In genomic region chr4:129781881-129782675, GRCm38 (mm10) we compare ENCODE assay signal across 8 mouse cellular contexts. TPM values are rescaled to one million over a fixed set of nuclear protein-coding genes. Genes with fewer than 3 reads are reported as not detected.
DNase-seq lines count a peak whose midpoint lies in the region; ATAC-seq lines count a peak whose summit lies in the region.

No protein-coding gene starts in this region.

- no peak overlapping the region for H3K4me3 ChIP-seq in hindbrain, embryonic 10.5 days
- H3K4me3 ChIP-seq in hindbrain, embryonic 11.5 days (ENCODE audit: low read depth, low read length) = no peak overlapping the region
- H3K4me3 ChIP-seq in embryonic facial prominence, embryonic 15.5 days (replicated peaks) = no peak overlapping the region
- H3K4me3 ChIP-seq in limb, embryonic 15.5 days = no peak overlapping the region

- no peaks in the 10 kb centered on the region for H3K27me3 ChIP-seq in hindbrain, embryonic 10.5 days (ENCODE audit: insufficient read depth, poor library complexity, severe bottlenecking)
- no peaks in the 10 kb centered on the region for H3K27me3 ChIP-seq in hindbrain, embryonic 11.5 days (ENCODE audit: control insufficient read depth, insufficient read depth, low read length)
- H3K27me3 ChIP-seq in embryonic facial prominence, embryonic 15.5 days = no peaks in the 10 kb centered on the region
- H3K27me3 ChIP-seq in limb, embryonic 15.5 days = no peaks in the 10 kb centered on the region

- no peaks in the 10 kb centered on the region for H3K36me3 ChIP-seq in hindbrain, embryonic 10.5 days
- H3K36me3 ChIP-seq in hindbrain, embryonic 11.5 days (ENCODE audit: control insufficient read depth, insufficient read depth, low read length) = no peaks in the 10 kb centered on the region
- H3K36me3 ChIP-seq in embryonic facial prominence, embryonic 15.5 days = no peaks in the 10 kb centered on the region
- no peaks in the 10 kb centered on the region for H3K36me3 ChIP-seq in limb, embryonic 15.5 days

- no peak for ATAC-seq in hindbrain, embryonic 11.5 days (ENCODE audit: low FRiP score)
- peak; percentile 76; the same call in 1 of the 2 replicates for ATAC-seq in embryonic facial prominence, embryonic 15.5 days (ENCODE audit: insufficient number of reproducible peaks, low FRiP score, low TSS enrichment, low read depth)
- ATAC-seq in limb, embryonic 15.5 days (ENCODE audit: insufficient number of reproducible peaks, low FRiP score, low TSS enrichment, low read depth) = peak; percentile 58; the same call in 1 of the 2 replicates
- peak; percentile 76 for ATAC-seq in monocyte, adult 5-6 weeks (replicated peaks; ENCODE audit: insufficient number of reproducible peaks, low FRiP score, low TSS enrichment, poor library complexity, severe bottlenecking)

- DNase-seq in hindbrain, embryonic 10.5 days (ENCODE audit: low spot score) = no peak
- no peak for DNase-seq in hindbrain, embryonic 11.5 days (ENCODE audit: low spot score)
- DNase-seq in MN1 (ENCODE audit: low spot score) = peak; percentile 35
- DNase-seq in heart, postnatal 4 days = peak; percentile 51
- no peak for DNase-seq in thymus, postnatal 25 days

- no peak overlapping the region for H3K9ac ChIP-seq in hindbrain, embryonic 11.5 days (ENCODE audit: low read depth, low read length)
- H3K9ac ChIP-seq in embryonic facial prominence, embryonic 15.5 days = no peak overlapping the region
- H3K9ac ChIP-seq in limb, embryonic 15.5 days = 0 out of 2 replicates have a peak overlapping the region, but pooled peaks have one; percentile 4

- H3K4me2 ChIP-seq in hindbrain, embryonic 11.5 days (replicated peaks; ENCODE audit: low read depth, low read length) = no peak overlapping the region
- no peak overlapping the region for H3K4me2 ChIP-seq in embryonic facial prominence, embryonic 15.5 days (replicated peaks)
- H3K4me2 ChIP-seq in limb, embryonic 15.5 days = no peak overlapping the region

- H3K27ac ChIP-seq in hindbrain, embryonic 10.5 days = peak overlapping the region; percentile 3
- H3K27ac ChIP-seq in hindbrain, embryonic 11.5 days (ENCODE audit: low read depth, low read length) = no peak overlapping the region
- H3K27ac ChIP-seq in embryonic facial prominence, embryonic 15.5 days (replicated peaks) = peak overlapping the region; percentile 75
- H3K27ac ChIP-seq in limb, embryonic 15.5 days = peak overlapping the region; percentile 12

- H3K4me1 ChIP-seq in hindbrain, embryonic 10.5 days (replicated peaks) = peaks cover 20% of the 10 kb centered on the region
- no peaks in the 10 kb centered on the region for H3K4me1 ChIP-seq in hindbrain, embryonic 11.5 days (replicated peaks; ENCODE audit: control insufficient read depth, insufficient read depth, low read length)
- H3K4me1 ChIP-seq in embryonic facial prominence, embryonic 15.5 days = peaks cover 24% of the 10 kb centered on the region
- H3K4me1 ChIP-seq in limb, embryonic 15.5 days = peaks cover 16% of the 10 kb centered on the region

- no peaks in the 10 kb centered on the region for H3K9me3 ChIP-seq in hindbrain, embryonic 10.5 days
- no peaks in the 10 kb centered on the region for H3K9me3 ChIP-seq in hindbrain, embryonic 11.5 days (ENCODE audit: control insufficient read depth, low read length)
- no peaks in the 10 kb centered on the region for H3K9me3 ChIP-seq in embryonic facial prominence, embryonic 15.5 days (replicated peaks)
- no peaks in the 10 kb centered on the region for H3K9me3 ChIP-seq in limb, embryonic 15.5 days

- WGBS in hindbrain, embryonic 10.5 days = 17% methylated on average over 4 of the region's 4 CpGs
- WGBS in hindbrain, embryonic 11.5 days = 30% methylated on average over 4 of the region's 4 CpGs
- WGBS in embryonic facial prominence, embryonic 15.5 days = 28% methylated on average over 4 of the region's 4 CpGs
- WGBS in limb, embryonic 15.5 days = 25% methylated on average over 4 of the region's 4 CpGs

RNA-seq across cellular contexts. Expression of gene Ptp4a2, which starts 28.9 kb away (rescaled TPM):
- polyA plus RNA-seq in hindbrain, embryonic 10.5 days (2016; fragmentation: Nextera tagmentation; extraction: Ambion mirVana) = 230 and 278 TPM in 2 replicates
- polyA plus RNA-seq in hindbrain, embryonic 11.5 days (2014; fragmentation: Nextera tagmentation; extraction: Ambion mirVana) = 307 and 318 TPM in 2 replicates
- 316 and 324 TPM in 2 replicates for polyA plus RNA-seq in embryonic facial prominence, embryonic 15.5 days (2015; fragmentation: Nextera tagmentation; extraction: Ambion mirVana)
- total RNA-seq in heart, postnatal 4 days (2021) = 100 to 1,000 TPM; 293 to 301 TPM
- polyA plus RNA-seq in limb, embryonic 15.5 days (2015; fragmentation: Nextera tagmentation; extraction: Ambion mirVana) = 339 and 355 TPM in 2 replicates
- total RNA-seq in monocyte, adult 5-6 weeks (2017) = 478 to 539 TPM (median 505 TPM) in 3 replicates

RNA-seq across cellular contexts. Expression of gene Khdrbs1, which starts 40.0 kb away (rescaled TPM):
- polyA plus RNA-seq in hindbrain, embryonic 10.5 days (2016; fragmentation: Nextera tagmentation; extraction: Ambion mirVana) = 160 and 168 TPM in 2 replicates
- polyA plus RNA-seq in hindbrain, embryonic 11.5 days (2014; fragmentation: Nextera tagmentation; extraction: Ambion mirVana) = 158 and 183 TPM in 2 replicates
- polyA plus RNA-seq in embryonic facial prominence, embryonic 15.5 days (2015; fragmentation: Nextera tagmentation; extraction: Ambion mirVana) = 98.8 and 99.1 TPM in 2 replicates
- 100 to 1,000 TPM; 102 to 110 TPM for total RNA-seq in heart, postnatal 4 days (2021)
- 79.2 and 95.9 TPM in 2 replicates for polyA plus RNA-seq in limb, embryonic 15.5 days (2015; fragmentation: Nextera tagmentation; extraction: Ambion mirVana)
- total RNA-seq in monocyte, adult 5-6 weeks (2017) = 89.2 to 110 TPM (median 89.5 TPM) in 3 replicates

Comparison
In these comparisons a context has a peak if more than half of its experiments do, and no peak if none do; other contexts are left out.
1. DNase-seq: peak in MN1 (single experiment) and heart, postnatal 4 days (single experiment); none in hindbrain, embryonic 10.5 days (single experiment), hindbrain, embryonic 11.5 days (single experiment) and thymus, postnatal 25 days (single experiment).